Mouse (Mus musculus): Measurements from ENCODE around the gene Maml3. TPM values are rescaled to one million over a fixed set of nuclear protein-coding genes. Genes with fewer than 3 reads are reported as not detected.

Maml3 gene
- polyA plus RNA-seq, 1 experiment from 2014 or later: 6.0 TPM

DNA sequence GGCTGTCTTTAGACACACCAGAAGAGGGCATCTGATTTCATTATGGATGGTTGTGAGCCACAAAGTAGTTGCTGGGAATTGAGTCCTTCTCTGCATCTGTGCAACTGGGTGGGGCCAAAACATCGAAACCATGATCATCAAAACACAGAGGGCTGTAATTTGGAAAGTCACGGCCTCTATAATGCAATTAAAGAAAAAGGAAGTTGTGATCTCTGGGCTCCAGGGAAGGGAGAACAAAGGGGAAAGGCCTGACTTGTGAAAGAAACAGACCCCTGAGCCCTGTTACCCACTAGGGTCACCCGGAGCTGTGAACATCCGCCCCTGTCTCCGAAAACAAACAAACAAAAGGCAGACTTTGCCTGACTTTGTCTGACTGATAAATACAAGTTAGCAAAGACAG is 123.4 kb downstream of the Maml3 start:
- Histone ChIP-seq H3K36me3 (replicated peaks) (no peaks in the 10 kb centered on the region), H3K9me3 (no peaks in the 10 kb centered on the region), H3K27me3 (replicated peaks; ENCODE audit: low read depth, poor library complexity, severe bottlenecking) (no peaks in the 10 kb centered on the region), H3K4me1 (peaks cover 42% of the 10 kb centered on the region), H3K4me3 (no peak overlapping the region), H3K27ac (replicated peaks) (no peak overlapping the region)
- WGBS: 39% methylated on average over 5 of the region's 5 CpGs
- DNase-seq (ENCODE audit: low spot score): no peak

DNA sequence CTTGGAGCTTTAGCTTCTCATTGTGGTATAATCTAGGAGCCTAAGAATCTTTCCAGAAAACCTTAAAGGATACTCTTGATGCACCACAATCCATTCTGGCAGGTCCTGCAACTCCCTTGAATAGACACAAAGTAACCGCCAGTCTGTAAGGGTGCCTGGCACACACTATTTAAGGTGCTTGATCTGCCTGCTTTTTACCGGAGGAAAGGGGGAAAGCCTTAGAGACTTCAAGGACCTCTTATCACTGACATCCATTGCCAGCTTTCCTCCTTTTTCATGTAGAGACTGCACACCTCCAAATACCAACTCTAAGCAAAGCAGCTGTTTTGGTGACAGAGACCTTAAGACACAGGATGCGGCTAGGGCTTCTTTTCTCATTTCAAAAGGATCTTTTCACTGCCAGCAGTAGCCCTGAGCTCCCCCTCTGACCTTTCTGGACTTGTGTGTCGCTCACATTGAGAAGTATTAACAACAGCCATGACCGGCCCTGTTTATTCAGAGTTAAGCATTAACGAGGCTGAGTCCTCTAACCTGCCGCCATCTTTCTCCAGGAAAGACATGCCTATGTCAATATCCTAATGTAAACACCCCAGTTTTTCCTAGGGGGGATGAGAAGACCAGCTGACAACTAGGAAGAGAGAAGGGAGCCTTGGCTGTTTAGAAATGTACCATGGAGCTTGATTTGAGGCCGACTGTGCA is 127.1 kb downstream of the Maml3 start:
- peak overlapping the region; percentile 44 for H3K27ac ChIP-seq (replicated peaks)
- no peak overlapping the region for H3K4me3 ChIP-seq
- peaks cover 41% of the 10 kb centered on the region for H3K4me1 ChIP-seq
- H3K9me3 ChIP-seq: no peaks in the 10 kb centered on the region
- no peaks in the 10 kb centered on the region for H3K27me3 ChIP-seq (replicated peaks; ENCODE audit: low read depth, poor library complexity, severe bottlenecking)
- WGBS: 48% methylated on average over 8 of the region's 8 CpGs
- no peak for DNase-seq (ENCODE audit: low spot score)
- no peaks in the 10 kb centered on the region for H3K36me3 ChIP-seq (replicated peaks)

DNA sequence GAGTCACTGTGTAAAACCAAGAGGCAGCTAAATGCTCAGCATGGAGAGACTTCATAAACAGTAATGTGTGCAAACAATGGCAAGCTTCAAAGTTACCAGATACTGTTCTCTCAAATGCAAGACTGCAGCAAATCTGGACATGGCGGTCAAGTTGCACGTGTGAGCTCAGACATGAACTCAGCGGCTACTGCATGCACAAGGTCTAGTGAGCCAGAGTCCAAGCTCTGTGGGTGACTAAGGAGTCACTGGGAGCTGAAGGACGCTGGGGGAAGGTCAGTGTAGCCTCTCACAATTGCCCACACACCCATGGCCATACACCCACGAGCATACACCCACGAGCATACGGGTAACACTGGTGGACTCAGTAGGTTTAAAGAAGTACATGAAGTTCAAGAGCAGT is 130.3 kb downstream of the Maml3 start:
- Histone ChIP-seq H3K4me1 (peaks cover 31% of the 10 kb centered on the region), H3K36me3 (replicated peaks) (no peaks in the 10 kb centered on the region), H3K27me3 (replicated peaks; ENCODE audit: low read depth, poor library complexity, severe bottlenecking) (no peaks in the 10 kb centered on the region), H3K4me3 (no peak overlapping the region), H3K9me3 (no peaks in the 10 kb centered on the region), H3K27ac (replicated peaks) (no peak overlapping the region)
- DNase-seq (ENCODE audit: low spot score): no peak
- whole genome bisulfite sequencing: 95% methylated on average over 7 of the region's 7 CpGs

DNA sequence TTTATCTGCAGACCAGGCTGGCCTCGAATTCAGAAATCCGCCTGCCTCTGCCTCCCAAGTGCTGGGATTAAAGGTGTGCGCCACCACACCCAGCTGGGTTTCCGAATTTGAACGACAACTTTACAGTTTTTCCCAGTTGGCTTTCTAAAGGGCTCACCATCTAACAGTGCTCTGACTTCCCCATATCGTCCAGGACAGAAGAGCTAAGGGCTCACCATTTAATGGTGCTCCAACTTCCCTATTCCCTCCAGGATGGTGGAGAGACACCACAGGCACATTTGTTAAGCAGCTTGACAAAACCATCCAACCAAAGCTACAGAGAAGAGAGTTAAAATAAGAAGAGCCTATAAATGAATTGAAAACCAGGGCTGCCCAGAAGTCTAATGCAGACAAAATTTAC is 130.7 kb downstream of the Maml3 start:
- 94% methylated on average over 6 of the region's 6 CpGs for WGBS
- Histone ChIP-seq H3K9me3 (no peaks in the 10 kb centered on the region), H3K4me1 (peaks cover 31% of the 10 kb centered on the region), H3K36me3 (replicated peaks) (no peaks in the 10 kb centered on the region), H3K4me3 (no peak overlapping the region), H3K27ac (replicated peaks) (no peak overlapping the region), H3K27me3 (replicated peaks; ENCODE audit: low read depth, poor library complexity, severe bottlenecking) (no peaks in the 10 kb centered on the region)
- DNase-seq (ENCODE audit: low spot score): no peak

DNA sequence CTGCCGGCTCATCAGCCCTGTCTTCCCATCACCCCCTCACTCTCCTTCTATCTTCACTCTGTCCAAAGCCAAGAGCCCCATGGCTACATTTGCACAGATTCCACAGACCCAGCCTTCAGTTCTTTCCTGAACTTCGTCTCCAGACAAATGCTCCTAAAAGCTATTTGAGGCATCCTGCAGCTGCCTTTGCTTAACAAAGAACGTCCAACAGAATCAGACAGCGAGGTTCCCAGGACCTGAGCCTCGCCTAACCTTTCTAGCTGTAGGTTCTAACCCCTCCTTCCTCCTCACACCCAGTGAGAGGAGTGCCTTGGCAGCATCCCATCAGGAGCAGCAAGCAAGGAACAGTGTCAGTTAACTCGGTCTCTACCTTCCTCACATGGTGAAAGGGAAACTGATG is 132.3 kb downstream of the Maml3 start:
- no peak overlapping the region for H3K27ac ChIP-seq (replicated peaks)
- DNase-seq (ENCODE audit: low spot score): no peak
- WGBS: 58% methylated on average over 6 of the region's 6 CpGs
- H3K27me3 ChIP-seq (replicated peaks; ENCODE audit: low read depth, poor library complexity, severe bottlenecking): no peaks in the 10 kb centered on the region
- H3K36me3 ChIP-seq (replicated peaks): no peaks in the 10 kb centered on the region
- no peaks in the 10 kb centered on the region for H3K9me3 ChIP-seq
- H3K4me3 ChIP-seq: no peak overlapping the region
- peaks cover 15% of the 10 kb centered on the region for H3K4me1 ChIP-seq

DNA sequence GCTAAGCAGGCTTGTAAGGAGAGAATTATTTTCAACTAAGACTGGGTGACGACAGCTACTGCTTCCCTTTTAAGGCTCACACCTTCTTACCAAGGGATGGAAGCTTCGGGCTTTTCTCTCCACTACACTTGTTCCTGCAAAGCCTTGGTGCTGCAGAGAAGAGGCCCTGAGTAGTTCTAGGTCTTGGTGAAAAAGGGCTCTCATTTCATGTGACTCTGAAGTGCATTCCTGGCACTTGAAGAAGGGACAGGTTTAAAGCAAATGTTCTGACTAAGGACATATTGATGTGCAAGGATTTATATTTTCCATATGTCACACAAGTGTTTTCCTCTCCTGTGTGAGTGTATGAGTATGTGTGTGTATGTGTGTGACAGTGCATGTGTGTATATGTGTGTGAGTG is 134.4 kb downstream of the Maml3 start:
- H3K36me3 ChIP-seq (replicated peaks): no peaks in the 10 kb centered on the region
- peaks cover 5% of the 10 kb centered on the region for H3K4me1 ChIP-seq
- H3K9me3 ChIP-seq: no peaks in the 10 kb centered on the region
- no peak for DNase-seq (ENCODE audit: low spot score)
- no peak overlapping the region for H3K27ac ChIP-seq (replicated peaks)
- H3K27me3 ChIP-seq (replicated peaks; ENCODE audit: low read depth, poor library complexity, severe bottlenecking): no peaks in the 10 kb centered on the region
- no peak overlapping the region for H3K4me3 ChIP-seq
- WGBS: 88% methylated on average over 2 of the region's 2 CpGs

DNA sequence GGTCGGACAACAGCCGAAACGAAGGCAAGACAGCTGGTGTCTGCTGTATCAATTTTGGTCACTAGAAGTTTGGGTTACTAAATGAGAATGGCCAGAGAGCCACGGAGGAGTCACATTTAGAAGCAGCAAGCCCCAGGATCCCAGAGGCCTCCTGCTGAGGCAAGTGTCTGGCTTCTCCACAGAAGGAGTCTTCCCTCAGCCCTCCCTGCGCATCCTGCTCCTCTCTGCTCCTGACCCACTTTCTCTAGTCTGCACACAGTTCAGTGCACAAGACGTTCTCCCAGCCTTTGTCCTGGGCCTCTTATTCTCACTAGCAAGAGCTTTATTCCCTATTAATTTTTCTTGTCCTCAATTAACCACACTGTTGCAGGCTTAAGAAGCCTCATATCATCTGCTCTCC is 135.4 kb downstream of the Maml3 start:
- DNase-seq (ENCODE audit: low spot score): no peak
- peaks cover 16% of the 10 kb centered on the region for H3K4me1 ChIP-seq
- no peaks in the 10 kb centered on the region for H3K36me3 ChIP-seq (replicated peaks)
- 79% methylated on average over 6 of the region's 6 CpGs for whole genome bisulfite sequencing
- no peaks in the 10 kb centered on the region for H3K27me3 ChIP-seq (replicated peaks; ENCODE audit: low read depth, poor library complexity, severe bottlenecking)
- no peak overlapping the region for H3K4me3 ChIP-seq
- no peak overlapping the region for H3K27ac ChIP-seq (replicated peaks)
- H3K9me3 ChIP-seq: no peaks in the 10 kb centered on the region

DNA sequence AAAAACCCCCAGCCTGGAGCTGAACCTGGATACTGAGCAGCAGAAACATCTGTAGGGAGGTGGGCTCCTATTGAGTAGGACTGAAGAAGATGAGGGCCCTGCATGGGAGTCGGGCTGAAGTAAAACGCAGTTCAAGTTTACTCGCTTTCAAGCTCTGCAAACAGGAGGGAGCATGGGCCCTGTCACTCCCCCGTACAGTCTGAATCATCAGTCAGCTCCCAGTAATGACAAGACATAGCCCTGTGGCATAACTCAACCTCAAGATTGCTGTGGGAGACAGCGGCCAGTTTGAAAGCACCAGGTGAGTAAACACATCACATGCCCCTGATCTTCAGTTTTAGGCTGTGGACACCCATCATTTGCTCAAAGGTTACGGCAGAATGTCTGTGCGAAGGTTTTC is 139.0 kb downstream of the Maml3 start:
- peaks cover 31% of the 10 kb centered on the region for H3K4me1 ChIP-seq
- no peaks in the 10 kb centered on the region for H3K9me3 ChIP-seq
- H3K4me3 ChIP-seq: no peak overlapping the region
- no peak for DNase-seq (ENCODE audit: low spot score)
- H3K27me3 ChIP-seq (replicated peaks; ENCODE audit: low read depth, poor library complexity, severe bottlenecking): no peaks in the 10 kb centered on the region
- H3K36me3 ChIP-seq (replicated peaks): no peaks in the 10 kb centered on the region
- WGBS: 71% methylated on average over 7 of the region's 7 CpGs
- peak overlapping the region; percentile 40; the same call in 1 of the 2 replicates for H3K27ac ChIP-seq (replicated peaks)

DNA sequence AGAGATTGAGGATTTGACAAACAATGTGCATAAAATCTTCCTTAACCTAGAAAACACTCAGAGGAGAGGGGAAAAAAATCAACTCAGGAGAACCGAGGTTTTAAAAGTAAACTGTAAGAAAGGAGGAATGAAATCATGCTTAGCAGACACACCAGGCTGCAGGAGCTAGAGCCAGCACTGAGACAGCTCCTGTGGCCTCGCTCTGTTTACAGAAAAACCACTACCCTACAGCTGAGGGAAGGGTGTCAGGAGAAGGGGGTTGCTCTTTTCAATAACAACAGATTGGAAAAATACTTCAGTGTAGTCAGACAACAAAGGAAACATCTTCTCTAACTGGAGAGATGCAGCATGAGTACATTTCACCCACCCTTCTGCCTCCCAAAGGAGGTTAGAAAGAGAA is 139.4 kb downstream of the Maml3 start:
- H3K27me3 ChIP-seq (replicated peaks; ENCODE audit: low read depth, poor library complexity, severe bottlenecking): no peaks in the 10 kb centered on the region
- 37% methylated on average over 2 of the region's 2 CpGs for WGBS
- H3K4me3 ChIP-seq: no peak overlapping the region
- H3K27ac ChIP-seq (replicated peaks): peak overlapping the region; percentile 40; the same call in 1 of the 2 replicates
- DNase-seq (ENCODE audit: low spot score): no peak
- no peaks in the 10 kb centered on the region for H3K36me3 ChIP-seq (replicated peaks)
- no peaks in the 10 kb centered on the region for H3K9me3 ChIP-seq
- H3K4me1 ChIP-seq: peaks cover 31% of the 10 kb centered on the region

DNA sequence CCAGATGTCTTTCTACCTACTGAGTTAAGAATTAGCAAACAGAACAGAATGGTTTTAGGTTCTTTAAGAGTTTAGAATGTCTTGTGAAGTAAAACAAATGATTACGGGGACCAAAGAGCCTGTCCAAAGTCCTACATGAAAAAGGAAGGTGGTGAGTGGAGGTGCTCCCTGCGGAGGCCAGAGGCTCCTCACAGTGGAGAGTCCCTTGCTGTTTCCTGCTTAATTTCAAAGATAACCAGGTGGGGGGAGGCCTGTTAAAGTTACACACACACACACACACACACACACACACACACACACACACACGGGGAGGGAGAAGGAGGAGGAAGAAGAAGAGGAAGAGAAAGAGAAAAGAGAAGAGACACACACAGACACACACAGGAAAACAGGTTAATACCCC is 139.9 kb downstream of the Maml3 start:
- no peaks in the 10 kb centered on the region for H3K36me3 ChIP-seq (replicated peaks)
- WGBS: 42% methylated on average over 3 of the region's 3 CpGs
- no peaks in the 10 kb centered on the region for H3K9me3 ChIP-seq
- H3K4me3 ChIP-seq: no peak overlapping the region
- no peak for DNase-seq (ENCODE audit: low spot score)
- H3K27ac ChIP-seq (replicated peaks): peak overlapping the region; percentile 48; the same call in 1 of the 2 replicates
- no peaks in the 10 kb centered on the region for H3K27me3 ChIP-seq (replicated peaks; ENCODE audit: low read depth, poor library complexity, severe bottlenecking)
- peaks cover 34% of the 10 kb centered on the region for H3K4me1 ChIP-seq

DNA sequence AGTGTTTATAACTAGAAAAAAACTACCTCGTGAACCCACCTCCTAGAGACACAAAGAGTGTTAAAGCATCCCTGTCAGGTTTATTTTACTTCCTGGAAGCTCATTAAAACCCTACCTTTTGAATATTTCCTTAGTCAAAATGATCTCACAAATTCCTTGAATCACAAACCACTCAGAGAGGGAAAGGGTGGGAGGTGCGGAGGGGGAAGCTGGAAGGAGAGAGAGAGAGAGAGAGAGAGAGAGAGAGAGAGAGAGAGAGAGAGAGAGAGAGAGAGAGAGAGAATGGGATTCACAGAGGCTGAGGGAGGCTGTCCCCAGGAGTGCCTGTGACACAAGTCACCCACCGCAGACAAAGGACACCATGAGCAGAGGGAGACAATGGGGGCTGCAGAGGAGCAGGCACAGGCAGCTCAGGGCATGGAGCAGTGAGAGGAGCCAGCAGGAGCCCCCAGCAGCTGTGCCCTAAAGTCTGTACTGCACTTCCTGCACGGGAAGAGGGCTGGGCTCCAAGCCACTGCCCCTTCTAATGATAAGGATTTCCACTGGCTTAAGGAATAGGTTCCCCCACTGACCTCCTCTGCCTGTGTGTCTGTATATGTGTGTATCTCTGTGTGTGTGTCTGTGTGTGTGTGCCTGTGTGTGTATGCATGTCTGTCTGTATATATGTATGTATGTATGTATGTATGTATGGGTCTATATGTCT is 140.8 kb downstream of the Maml3 start:
- Histone ChIP-seq H3K27ac (replicated peaks) (peak overlapping the region; percentile 78), H3K27me3 (replicated peaks; ENCODE audit: low read depth, poor library complexity, severe bottlenecking) (no peaks in the 10 kb centered on the region)
- DNase-seq (ENCODE audit: low spot score): peak; percentile 32

DNA sequence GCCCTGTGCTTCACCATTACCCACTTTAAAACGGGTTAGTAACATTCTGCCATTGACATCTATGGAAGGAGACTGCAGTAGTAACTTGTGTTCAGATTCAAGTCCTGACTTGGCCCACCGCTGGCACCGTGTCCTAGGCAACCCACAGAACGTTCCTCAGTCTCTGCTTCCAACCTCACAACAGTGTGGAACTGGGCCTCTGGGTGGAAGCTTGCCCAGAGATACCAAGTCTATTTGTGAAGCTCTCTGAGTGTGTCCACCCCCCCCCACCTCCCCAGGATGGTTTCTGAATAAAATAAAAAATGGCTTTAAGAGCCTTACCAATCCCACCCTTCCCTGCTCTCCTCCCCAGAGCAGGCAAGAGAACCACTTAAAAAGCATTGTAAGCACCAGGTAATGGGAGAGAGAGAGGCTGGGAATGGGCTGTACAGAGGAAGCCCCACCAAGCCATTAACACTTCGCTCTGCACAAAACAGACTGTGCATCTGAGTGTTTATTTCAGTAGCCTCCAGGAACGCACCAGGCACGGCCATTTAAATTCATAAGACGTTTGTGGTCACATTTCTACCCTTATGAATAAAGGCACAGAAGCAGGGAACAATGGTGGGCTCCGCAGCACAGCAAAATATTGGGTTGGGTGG is 141.6 kb downstream of the Maml3 start:
- no peak for DNase-seq (ENCODE audit: low spot score)
- H3K27me3 ChIP-seq (replicated peaks; ENCODE audit: low read depth, poor library complexity, severe bottlenecking): no peaks in the 10 kb centered on the region
- H3K4me3 ChIP-seq: no peak overlapping the region
- H3K36me3 ChIP-seq (replicated peaks): no peaks in the 10 kb centered on the region
- peaks cover 35% of the 10 kb centered on the region for H3K4me1 ChIP-seq
- WGBS: 86% methylated on average over 9 of the region's 9 CpGs
- no peak overlapping the region; the same call in 1 of the 2 replicates for H3K27ac ChIP-seq (replicated peaks)
- no peaks in the 10 kb centered on the region for H3K9me3 ChIP-seq

More for the DNA sequence above, 140.8 kb downstream of the Maml3 start:
- Histone ChIP-seq H3K4me1 (peaks cover 35% of the 10 kb centered on the region), H3K4me3 (no peak overlapping the region), H3K36me3 (replicated peaks) (no peaks in the 10 kb centered on the region), H3K9me3 (no peaks in the 10 kb centered on the region)
- 25% methylated on average over 4 of the region's 4 CpGs for WGBS

DNA sequence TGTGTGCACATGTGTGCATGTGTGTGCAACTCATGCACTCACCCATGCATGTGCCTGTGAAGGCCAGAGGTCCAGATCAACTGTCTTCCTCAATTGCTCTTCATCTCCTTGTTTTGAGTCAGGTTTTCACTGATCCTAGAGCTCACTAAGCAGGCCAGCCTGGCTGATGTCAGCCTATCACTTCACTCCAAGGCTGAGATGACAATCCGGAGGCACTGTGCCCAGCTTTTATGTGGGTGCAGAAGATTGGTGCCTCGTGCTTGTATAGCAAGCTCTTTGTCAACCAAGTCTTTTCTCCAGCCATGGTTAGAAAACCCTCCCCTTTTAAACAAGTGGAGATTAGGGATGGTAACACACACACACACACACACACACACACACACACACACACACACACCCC is 146.1 kb downstream of the Maml3 start:
- DNase-seq (ENCODE audit: low spot score): no peak
- Histone ChIP-seq H3K36me3 (replicated peaks) (no peaks in the 10 kb centered on the region), H3K9me3 (no peaks in the 10 kb centered on the region), H3K27me3 (replicated peaks; ENCODE audit: low read depth, poor library complexity, severe bottlenecking) (no peaks in the 10 kb centered on the region), H3K4me3 (no peak overlapping the region), H3K27ac (replicated peaks) (no peak overlapping the region), H3K4me1 (peaks cover 25% of the 10 kb centered on the region)
- 95% methylated on average over 2 of the region's 2 CpGs for WGBS

Data from embryonic facial prominence, embryonic 10.5 days (tissue).